Mouse (Mus musculus) kidney, postnatal 0 days (tissue): ENCODE results near the gene Banf1. TPM values are rescaled to one million over a fixed set of nuclear protein-coding genes. Genes with fewer than 3 reads are reported as not detected.
"Not testable (repeated sequence)": the region's sequence is repeated elsewhere in the genome, so short reads cannot be mapped to it uniquely, and the experiment has no call there.

ENCODE experiments used
- ATAC-seq: fragments of 200-750 bp; cut with Nextera tagmentation; replicated peaks from 2 replicates; pipeline ENCODE4 v1.8.0; 2017; ENCODE audit warnings: low read depth, moderate number of reproducible peaks, moderate TSS enrichment, moderate library complexity; ENCODE audit not compliant: low FRiP score
- DNase-seq: peaks from one replicate; pipeline ENCODE4 v3.0.0-alpha.2; 2016; ENCODE audit warnings: low spot score
- H3K27ac ChIP-seq: fragments of 300-500 bp; sonication (generic); 2 replicates; pipeline ENCODE4 v1.5.1; 2014; ENCODE audit warnings: mild to moderate bottlenecking
- H3K27me3 ChIP-seq: fragments of 300-500 bp; sonication (generic); 2 replicates; pipeline ENCODE4 v1.6.1; 2014; ENCODE audit warnings: low read length, mixed read lengths; ENCODE audit not compliant: insufficient read depth
- H3K36me3 ChIP-seq: fragments of 300-500 bp; sonication (generic); 2 replicates; pipeline ENCODE4 v1.6.1; 2014; ENCODE audit warnings: low read length, mixed read lengths; ENCODE audit not compliant: insufficient read depth
- H3K4me1 ChIP-seq: fragments of 300-500 bp; sonication (generic); replicated peaks from 2 replicates; pipeline ENCODE4 v1.6.1; 2014; ENCODE audit warnings: antibody characterized with exemption, low read length, mixed read lengths; ENCODE audit not compliant: insufficient read depth
- H3K4me2 ChIP-seq: fragments of 300-500 bp; sonication (generic); 2 replicates; pipeline ENCODE4 v1.6.1; 2014; ENCODE audit warnings: mild to moderate bottlenecking, low read length, moderate library complexity, mixed read lengths
- H3K4me3 ChIP-seq: fragments of 300-500 bp; sonication (generic); replicated peaks from 2 replicates; pipeline ENCODE4 v1.5.1; 2014; ENCODE audit warnings: low read depth, low read length
- H3K9ac ChIP-seq: fragments of 300-500 bp; sonication (generic); 2 replicates; pipeline ENCODE4 v1.6.1; 2014; ENCODE audit warnings: low read depth, low read length
- H3K9me3 ChIP-seq: fragments of 300-500 bp; sonication (generic); replicated peaks from 2 replicates; pipeline ENCODE4 v1.6.1; 2016; ENCODE audit warnings: low read length, inconsistent platforms, mixed read lengths
- CTCF ChIP-seq: IDR thresholded peaks from 2 replicates; pipeline ENCODE4 v1.5.1; 2016; ENCODE audit warnings: antibody characterized with exemption, low read depth, mild to moderate bottlenecking, moderate library complexity
- WGBS: fragments of 180-500 bp; shearing (Covaris S2); extraction: QIAGEN DNeasy Blood & Tissue Kit; methylation state at CpG from one replicate; pipeline ENCODE4 v1.1.7; 2014; 5-methylcytosine and 5-hydroxymethylcytosine counted together
- polyA plus RNA-seq: library from polyadenylated mRNA; unstranded; fragments of >200 nt; fragmentation: Nextera tagmentation; extraction: Ambion mirVana; gene quantifications from 2 replicates; pipeline ENCODE4 v1.2.1, GENCODE M21; 2015

Banf1 gene
- polyA plus RNA-seq, 1 experiment from 2014 or later: 344 TPM

DNA sequence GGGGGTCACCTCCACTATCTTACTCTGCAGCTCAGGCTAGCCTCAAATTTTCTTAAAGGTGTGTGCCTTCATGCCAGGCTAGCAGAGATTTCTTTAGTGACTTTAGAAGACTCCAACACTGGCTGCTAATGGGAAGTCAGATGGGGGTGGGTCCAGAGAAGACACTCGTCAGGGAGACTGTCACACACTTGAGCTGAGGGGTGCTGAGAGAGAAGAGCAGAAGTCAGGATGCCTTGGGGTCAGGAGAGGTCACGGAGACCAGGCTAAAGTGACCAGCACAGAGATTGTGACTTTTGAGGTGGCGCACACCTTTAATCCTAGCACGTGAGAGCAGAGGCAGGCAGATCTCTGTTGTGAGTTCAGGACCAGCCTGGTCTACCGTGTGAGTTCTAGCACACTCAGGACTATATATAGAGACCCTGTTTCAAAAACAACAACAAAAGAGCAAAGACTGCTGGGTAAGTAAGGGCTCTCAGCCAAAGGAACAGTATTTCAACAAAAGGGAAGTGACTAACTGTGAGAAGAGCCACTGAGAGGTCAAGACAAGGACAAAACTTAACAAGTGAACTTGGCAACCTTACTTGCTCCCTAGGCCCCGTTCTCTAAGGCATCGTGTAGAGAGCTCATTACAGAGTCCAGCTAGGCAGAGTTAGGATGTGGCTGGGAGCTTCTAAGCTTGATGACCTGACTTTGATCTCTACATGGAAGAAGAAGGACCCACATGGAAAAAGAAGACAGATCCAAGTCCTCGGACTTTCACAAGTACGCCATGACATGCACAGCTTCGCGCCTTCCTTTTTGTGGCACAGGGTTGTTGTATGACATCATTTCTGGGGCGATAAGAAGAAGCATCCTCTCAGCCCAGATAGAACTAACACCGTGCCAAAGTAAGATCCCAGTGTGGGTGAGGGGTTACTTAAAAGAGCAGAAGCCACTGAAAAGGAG is 41.4 kb upstream of the Banf1 start:
- 81% methylated on average over 13 of the region's 13 CpGs for WGBS
- TF ChIP-seq CTCF: no peak
- H3K27ac ChIP-seq: peak overlapping the region; percentile 98
- peaks cover 4% of the 10 kb centered on the region; the same call in 1 of the 2 replicates for H3K4me1 ChIP-seq
- ATAC-seq: no peak
- H3K9ac ChIP-seq: no peak overlapping the region
- H3K4me2 ChIP-seq: peak overlapping the region; percentile 61
- no peaks in the 10 kb centered on the region for H3K9me3 ChIP-seq
- DNase-seq: peak; percentile 56
- H3K4me3 ChIP-seq: no peak overlapping the region
- H3K27me3 ChIP-seq: no peaks in the 10 kb centered on the region
- H3K36me3 ChIP-seq: 0 out of 2 replicates have a peak, but pooled peaks cover 6% of the 10 kb centered on the region

DNA sequence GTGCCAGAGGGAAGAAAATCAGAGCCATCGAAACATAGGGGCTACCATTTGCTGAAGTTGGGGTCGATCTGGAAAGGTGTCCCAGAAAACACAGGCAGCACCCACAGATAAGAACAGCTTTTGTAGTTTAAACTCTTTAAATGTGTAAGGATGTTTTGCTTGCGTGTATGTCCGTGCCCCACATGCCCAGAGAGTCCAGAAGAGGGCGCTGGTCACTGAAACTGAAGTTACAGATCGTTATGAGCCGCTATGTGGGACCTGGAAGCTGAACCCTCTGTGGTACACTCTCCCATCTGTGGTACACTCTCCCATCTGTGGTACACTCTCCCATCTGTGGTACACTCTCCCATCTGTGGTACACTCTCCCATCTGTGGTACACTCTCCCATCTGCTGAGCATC is 40.2 kb upstream of the Banf1 start:
- Histone ChIP-seq H3K4me3 (peak overlapping the region; percentile 50), H3K27ac (peak overlapping the region; percentile 98), H3K9ac (peak overlapping the region; percentile 77), H3K4me1 (peaks cover 4% of the 10 kb centered on the region; the same call in 1 of the 2 replicates), H3K4me2 (peak overlapping the region; percentile 61), H3K36me3 (0 out of 2 replicates have a peak, but pooled peaks cover 6% of the 10 kb centered on the region), H3K9me3 (no peaks in the 10 kb centered on the region), H3K27me3 (no peaks in the 10 kb centered on the region)
- WGBS: 12% methylated on average over 7 of the region's 7 CpGs
- TF ChIP-seq CTCF: peak; percentile 81
- DNase-seq (peak; percentile 87), ATAC-seq (peak; percentile 58)

DNA sequence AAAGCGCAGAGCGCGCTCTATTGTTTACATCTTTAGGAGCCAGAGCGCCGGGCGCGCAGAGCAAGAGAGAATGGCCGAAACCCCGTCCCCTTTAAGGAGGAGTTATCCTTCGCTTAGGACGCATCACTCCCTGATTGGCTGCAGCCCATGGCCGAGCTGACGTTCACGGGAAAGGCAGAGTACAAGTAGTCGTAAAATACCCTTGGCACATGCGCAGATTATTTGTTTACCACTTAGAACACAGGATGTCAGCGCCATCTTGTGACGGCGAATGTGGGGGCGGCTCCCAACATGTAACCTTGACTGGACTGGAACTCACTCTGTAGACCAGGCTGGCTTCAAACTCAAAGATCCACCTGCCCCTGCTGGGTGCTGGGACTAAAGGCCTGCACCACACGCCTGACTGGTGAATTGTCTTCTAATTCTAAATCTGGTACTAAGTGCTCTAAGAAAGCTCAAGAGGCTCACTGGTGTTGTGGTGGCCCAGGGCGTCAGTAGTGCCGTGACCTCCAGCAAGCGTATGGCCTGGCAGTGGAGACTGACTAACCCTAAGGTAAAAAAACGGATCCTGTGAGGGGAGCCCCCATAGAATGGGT is 39.7 kb upstream of the Banf1 start:
- not testable (repeated sequence) for H3K36me3 ChIP-seq, H3K9me3 ChIP-seq, H3K4me1 ChIP-seq, H3K27me3 ChIP-seq
- whole genome bisulfite sequencing: 9% methylated on average over 22 of the region's 25 CpGs
- peak; percentile 19 for TF ChIP-seq CTCF
- Histone ChIP-seq H3K4me2 (peak overlapping the region; percentile 61), H3K27ac (peak overlapping the region; percentile 98), H3K9ac (peak overlapping the region; percentile 77), H3K4me3 (peak overlapping the region; percentile 50)
- ATAC-seq (peak; percentile 78), DNase-seq (peak; percentile 71)

DNA sequence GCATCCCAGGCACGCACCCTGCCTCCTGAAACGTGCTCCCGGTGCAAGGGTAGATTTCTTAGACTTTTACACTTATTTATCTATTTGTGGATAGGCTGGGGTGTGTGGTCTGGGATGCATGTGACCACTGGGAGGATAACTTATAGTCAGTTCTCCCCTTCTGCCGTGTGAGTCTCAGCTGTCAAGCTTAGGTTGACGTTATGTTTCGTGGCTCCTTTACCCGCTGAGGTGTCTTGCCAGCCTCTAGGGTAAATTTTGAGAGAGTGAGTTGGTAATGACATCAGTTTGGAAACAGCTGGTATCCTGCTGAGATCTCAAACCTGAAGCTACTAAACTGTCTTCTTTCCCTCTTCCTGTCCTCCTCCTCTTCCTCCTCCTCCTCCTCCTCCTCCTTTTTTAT is 39.0 kb upstream of the Banf1 start:
- TF ChIP-seq CTCF: no peak
- ATAC-seq: no peak
- Histone ChIP-seq H3K36me3 (0 out of 2 replicates have a peak, but pooled peaks cover 6% of the 10 kb centered on the region), H3K27ac (peak overlapping the region; percentile 85), H3K4me2 (peak overlapping the region; percentile 55), H3K27me3 (no peaks in the 10 kb centered on the region), H3K9ac (peak overlapping the region; percentile 51; the same call in 1 of the 2 replicates), H3K9me3 (no peaks in the 10 kb centered on the region), H3K4me3 (peak overlapping the region; percentile 35), H3K4me1 (peaks cover 4% of the 10 kb centered on the region; the same call in 1 of the 2 replicates)
- WGBS: 18% methylated on average over 7 of the region's 7 CpGs
- peak; percentile 43 for DNase-seq

DNA sequence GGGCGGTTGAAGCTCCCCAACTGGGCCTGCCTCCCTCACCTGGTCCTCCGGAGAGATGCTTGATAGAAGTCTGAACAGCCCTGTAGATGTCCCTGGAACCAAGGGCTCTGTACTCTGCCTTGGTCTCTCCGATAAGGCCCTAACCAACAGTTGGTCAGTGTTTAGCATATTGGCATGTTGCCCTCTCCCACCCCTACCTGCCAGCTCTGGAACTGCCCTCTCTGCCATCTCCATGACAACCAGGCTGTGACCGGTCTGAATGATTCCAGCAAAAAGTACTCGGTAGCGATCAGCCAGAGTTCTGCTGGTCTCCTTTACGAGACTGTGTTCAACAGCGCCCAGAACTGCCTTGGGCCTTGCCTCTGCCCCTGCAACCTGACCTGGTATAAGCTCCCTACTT is 35.3 kb upstream of the Banf1 start, which contains the start of gene Tsga10ip:
TSS of gene Tsga10ip (minus strand) at position 234 of the 400 bp plus-strand sequence.
- Histone ChIP-seq H3K36me3 (no peaks in the 10 kb centered on the region), H3K27me3 (no peaks in the 10 kb centered on the region), H3K9me3 (no peaks in the 10 kb centered on the region), H3K4me3 (no peak within 1 kb of the TSS), H3K4me1 (0 out of 2 replicates have a peak, but pooled peaks cover 4% of the 10 kb centered on the region), H3K9ac (no peak within 1 kb of the TSS), H3K4me2 (no peak within 1 kb of the TSS), H3K27ac (no peak within 1 kb of the TSS)
- no peak for DNase-seq
- ATAC-seq: no peak
- peak; percentile 48 for TF ChIP-seq CTCF
- WGBS: 62% methylated on average over 8 of the region's 8 CpGs

DNA sequence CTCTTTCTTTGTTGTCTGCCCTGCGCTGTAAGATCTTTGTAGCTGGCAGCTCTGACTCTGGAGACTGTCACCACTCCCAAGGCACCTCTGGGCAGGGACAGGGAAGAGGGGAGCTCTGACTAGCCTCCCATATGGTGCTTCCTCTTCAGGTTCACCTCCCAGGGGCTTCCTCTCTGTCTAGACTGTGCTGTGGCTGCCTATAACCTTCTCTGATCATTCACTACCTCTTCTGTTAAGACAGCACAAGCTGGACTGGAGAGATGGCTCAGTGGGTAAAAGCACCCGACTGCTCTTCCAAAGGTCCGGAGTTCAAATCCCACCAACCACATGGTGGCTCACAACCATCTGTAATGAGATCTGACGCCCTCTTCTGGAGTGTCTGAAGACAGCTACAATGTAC is 34.1 kb upstream of the Banf1 start:
- 70% methylated on average over 4 of the region's 4 CpGs for WGBS
- H3K27ac ChIP-seq, H3K9ac ChIP-seq, H3K4me1 ChIP-seq, H3K9me3 ChIP-seq, H3K27me3 ChIP-seq, H3K4me2 ChIP-seq, H3K36me3 ChIP-seq, ATAC-seq, H3K4me3 ChIP-seq, DNase-seq: not testable (repeated sequence)
